Mouse (Mus musculus): Measurements from ENCODE around the gene Agpat3.

DNA sequence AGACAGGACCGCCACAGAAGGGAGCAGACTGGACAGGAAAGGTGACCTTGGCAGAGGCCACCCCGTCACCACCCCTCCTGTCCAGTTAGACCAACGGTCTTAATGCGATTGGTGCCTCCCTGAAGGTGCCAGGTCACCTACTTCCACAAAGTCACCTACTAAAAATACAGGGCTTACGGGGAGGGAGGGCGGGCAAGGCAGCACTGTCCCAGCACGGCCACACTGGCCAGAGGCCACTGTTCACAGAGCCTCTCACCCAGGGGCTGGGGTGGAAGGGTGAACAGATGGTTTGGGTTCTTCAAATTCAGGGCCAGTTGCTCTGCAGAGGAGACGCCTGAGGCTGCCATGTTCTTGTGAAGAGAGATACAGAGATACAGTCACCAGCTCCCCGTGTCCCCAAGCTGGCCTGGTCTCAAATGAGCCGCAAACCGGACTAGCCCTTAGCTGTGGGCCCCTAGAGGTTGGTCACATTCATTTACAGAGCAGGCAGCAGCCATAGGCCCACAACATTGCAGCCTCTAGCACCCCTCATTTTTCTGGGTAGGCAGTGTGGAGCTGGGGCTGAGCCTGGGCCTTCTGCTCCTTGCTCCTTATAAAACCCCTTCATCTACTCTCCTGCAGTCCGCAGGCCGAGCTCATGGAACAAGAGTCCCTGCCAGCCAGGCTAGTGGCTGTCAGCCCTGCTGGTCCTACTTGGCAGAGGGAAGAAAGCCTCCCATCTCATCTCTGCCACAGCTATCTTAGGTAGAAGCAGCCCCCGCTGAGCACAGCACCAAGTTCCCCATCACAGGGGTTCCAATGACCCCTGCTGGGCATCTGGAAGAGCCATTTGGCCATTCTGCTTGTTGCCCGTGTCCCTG lies 35.8 kb downstream of the Agpat3 start:
- no peak for TF ChIP-seq POLR2A (IDR thresholded peaks at IDR 0.05; ENCODE audit: extremely low read depth, insufficient read depth, low read length)
- no peak for TF ChIP-seq CTCF (IDR thresholded peaks at IDR 0.05; ENCODE audit: low read depth, low read length)
